Mouse (Mus musculus) 3134 (cell line): ENCODE data around the gene Inpp5e.
A peak's percentile ranks its signal among the peaks of the same experiment; 100 is the strongest.

Experiments
- DNase-seq: peaks from one replicate; pipeline ENCODE4 v3.0.0-alpha.2; 2011; ENCODE audit warnings: low spot score; ENCODE audit not compliant: insufficient read length; ENCODE audit errors: extremely low read depth

Gene Inpp5e

DNA sequence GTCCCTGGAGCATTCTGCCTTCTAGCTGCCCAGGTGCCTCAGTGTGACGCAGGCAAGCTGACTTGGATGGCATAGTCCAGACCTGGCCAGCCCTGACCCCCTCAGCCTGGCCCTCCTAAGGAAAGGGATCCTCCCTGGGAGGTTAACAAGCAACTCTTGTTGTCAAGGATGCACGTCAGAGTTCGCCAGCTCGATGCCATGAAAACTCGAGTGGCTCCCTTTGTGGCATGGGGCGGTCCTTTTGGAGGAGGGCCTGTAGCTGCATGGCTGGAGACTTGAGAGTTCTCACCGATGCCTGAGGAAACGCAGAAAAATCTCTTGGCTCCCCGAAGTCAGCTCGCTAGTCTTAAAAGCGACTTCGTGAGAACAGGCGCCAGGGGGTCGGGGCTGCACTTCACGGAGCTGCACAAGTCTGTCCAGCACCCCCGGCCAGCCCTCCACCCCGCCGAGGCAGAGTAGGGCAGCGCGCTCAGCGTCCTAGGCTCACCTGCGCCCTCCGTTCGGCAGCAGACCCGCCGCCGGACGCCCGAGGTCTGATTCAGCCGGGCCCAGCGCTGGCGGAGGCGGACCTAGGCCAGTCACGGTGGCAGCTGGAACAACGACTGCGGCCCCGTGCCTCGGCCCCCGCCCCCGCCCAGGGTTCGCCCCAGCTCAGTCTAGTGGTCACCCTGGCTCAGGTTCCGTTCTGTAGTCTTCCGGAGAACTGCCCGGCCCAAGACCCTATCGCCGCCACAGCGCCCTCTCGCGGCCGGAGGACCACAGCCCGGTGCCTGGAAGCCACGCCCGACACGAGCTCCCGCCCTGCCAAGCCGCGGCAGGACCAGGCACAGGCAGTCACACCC, at the start of gene Inpp5e:
Gene Inpp5e, minus strand, starts transcription at position 689 of the 842 bp plus-strand sequence.
- peak; percentile 95 for DNase-seq

DNA sequence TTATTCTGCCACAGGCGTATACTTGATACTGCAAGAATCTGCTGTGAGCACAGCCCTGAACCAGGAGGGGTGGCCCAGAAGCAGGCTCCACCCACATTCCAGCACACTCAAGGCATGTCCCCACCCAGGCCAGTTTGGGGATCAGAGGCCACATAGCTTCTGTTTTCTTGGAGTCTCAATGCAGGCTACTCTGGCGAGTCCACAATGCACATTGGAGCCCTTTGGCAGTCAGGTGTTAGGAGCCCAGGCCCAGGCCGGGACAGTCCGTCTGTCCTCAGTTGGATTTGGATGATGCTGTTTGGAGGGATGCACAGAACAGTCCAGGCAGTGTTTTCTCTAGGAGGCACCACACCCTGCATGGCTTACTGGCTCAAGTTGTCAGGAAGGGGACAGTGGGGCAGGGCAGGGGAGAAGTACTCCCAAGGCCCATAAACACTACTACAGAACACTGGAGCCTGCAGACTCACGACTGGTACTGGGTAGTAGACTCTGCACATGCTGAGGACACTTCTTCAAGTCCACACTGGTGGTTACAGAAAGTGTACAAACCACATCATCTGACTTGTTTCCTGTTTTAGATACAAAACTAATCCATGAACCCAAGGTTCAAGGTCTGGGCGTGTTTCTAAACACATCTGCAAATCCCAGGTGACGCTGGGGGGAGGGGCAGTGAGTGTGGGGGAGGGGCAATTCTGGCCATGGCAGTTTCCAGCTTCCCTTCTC, 49.6 kb upstream of the Inpp5e start:
- peak; percentile 61 for DNase-seq

DNA sequence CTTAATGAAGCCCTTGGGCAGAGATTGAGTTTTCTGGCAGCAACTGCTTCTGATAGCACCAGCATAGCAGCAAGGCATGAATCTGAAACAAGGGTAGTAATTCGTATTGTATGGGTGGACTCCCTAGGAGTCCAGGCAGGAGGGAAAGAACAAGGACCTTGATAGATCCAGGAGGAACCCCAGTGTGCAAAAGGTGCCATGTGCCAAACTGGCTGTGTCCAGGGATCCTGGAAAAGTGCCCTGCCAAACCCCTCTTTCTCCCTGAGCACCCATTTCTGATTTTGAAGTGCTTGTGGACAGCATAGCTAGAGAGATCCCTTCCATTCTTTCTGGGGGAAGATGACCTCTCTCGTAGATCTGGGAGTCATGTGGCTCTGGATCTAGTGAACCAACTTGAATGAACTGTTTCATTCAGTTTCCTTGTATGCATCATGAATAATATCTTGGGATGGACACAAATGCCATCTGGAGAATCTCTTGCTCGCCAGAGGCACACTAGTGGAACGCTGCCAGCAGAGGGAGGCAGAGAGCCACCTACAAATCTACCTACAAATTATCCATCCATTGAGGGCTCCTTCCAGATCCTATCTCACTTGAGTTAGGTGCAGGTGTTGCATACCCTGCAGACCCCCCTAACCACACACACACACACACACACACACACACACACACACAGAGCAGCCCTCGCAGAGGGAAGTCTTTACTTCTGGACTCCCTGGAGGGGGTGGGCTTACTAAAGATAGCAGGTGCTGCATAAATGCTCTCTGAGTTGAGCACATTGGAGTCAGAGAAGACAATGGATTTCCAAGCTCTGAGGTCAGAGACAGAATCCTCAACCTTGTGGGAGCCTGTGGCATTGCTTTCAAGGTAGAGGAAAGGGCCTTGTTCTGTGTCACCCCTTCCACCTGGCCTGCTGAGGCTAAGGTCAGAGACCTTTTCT, 40.4 kb upstream of the Inpp5e start:
- no peak for DNase-seq

DNA sequence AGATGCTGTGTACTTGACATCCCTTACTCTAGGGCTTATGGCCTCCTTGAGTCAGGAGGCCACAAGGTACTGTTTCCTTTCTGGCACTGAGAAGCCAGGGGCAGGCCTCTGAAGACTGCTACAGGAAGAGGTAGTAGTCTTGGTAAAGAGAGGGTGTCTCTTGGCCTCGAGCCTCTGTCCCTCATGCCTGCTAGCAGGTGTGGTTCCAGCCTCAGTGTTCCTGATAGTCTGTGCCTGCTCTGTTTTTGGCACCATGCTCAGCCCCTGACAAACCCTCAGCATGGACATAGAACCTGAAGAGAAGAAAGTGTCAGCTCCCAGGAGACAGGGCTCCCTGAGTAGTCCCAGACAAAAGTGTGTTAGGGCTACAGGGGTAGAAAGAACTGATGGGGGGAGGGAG, 38.4 kb upstream of the Inpp5e start:
- no peak for DNase-seq

DNA sequence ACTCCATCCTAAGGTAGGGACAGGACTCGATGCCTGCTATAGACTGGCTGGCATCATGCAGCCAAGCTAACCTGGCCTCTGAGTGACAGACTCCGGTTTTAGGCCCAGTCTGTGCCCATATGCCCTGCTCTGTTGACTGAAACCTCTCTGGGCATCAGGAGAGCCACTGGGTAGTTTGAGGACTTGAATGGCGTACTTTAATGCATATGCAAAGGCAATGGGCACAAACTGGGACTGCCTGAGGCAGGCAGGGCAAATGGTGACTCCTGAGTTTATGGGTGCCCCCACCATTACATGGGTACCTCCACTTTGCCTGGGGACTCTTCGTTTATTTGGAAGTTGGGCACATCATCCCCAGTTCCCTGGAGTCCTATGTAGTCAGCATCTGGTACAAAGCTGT, 37.7 kb upstream of the Inpp5e start:
- DNase-seq = no peak

DNA sequence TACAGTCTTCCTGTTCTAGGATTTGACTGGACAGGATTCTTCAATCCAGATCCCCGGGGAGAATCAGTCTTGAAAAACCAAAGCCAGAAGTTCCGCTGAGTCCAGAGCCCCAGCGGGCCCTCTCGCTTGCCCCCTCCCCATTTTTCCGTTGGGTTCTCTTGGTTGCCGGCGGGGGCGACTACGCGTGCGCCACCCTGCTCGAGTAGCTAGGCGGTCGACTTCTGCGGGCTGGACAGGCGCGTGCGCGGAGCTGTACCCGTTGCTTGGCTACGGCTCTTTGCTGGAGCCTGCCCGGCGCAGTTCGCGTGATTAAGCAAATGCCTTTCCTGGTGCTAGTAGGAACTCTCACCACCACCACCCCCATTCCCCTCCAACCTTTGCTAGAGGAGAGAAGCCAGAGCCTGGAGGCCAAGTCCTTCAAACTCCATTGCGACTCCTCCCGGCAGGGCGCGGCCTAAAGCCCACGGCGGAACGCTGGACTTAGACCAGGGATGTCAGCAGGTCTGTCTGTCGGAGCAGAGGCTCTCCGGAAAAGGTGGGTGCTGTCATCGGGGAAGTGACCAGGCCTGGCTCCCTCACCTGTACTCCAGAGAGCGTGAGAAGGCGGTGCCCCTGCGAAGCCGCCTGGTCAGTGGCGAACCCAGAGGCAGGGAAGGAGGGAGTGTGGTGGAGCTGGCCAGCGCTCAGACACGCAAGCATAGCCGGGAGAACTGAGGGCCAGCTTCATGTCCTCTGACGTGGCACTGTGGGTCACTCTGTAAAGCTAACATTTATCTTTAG, 36.9 kb upstream of the Inpp5e start:
- no peak for DNase-seq

DNA sequence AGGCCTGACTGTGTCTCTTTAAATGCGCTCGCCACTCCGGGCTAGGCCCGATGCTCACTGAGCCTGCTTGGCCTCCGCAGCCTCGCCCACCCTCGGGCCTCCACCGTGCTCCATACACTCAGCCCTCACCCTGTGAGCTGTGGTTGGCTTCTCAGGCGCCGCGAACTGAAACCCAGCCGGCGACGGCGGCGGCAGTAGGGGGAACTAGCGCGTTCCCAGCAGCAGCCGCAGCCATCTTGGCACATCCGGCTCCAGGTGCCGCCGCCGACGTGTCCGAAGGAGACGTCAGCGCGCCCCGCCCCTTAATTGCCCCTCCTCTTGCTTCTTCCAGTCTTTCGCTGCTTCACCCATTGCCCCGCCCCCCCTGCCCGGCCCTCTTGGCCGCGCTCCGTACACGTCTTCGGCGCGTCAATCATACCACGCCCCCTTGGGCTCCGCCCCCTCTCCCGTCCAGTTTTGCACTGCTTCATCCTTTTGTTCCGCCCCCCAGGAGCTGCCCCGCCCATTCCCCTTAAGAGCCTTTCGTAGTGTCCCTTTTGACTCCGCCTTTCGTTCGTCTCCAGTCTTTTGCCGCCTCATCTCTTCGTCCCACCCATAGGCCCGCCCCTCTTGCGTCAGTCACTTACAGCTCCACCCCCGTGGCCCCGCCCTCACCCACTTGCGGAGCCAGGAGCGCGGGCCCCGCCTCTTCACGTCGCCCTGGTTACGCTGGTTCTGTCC, 36.1 kb upstream of the Inpp5e start, which contains the start of gene Sec16a:
Gene Sec16a, minus strand, starts transcription at position 271 of the 720 bp plus-strand sequence.
- DNase-seq = peak; percentile 100

DNA sequence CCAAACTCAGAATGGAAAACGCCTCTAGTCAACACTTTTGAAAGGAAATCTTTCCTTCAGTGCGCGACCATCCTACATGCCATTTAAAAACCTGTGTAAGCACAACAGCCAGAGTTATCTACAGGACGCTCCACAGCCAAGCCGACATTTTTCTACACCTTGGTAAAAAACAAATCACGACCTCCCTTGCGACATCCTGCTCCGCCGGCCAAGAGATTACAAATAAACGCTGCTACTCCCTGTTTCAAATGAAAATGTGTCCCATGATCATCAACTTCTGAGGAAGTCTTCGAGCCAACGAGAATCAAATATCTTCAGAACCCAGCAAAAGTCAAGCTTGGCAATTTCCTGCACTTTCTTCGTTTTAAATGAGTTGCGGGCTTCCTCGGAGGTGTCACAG, 35.4 kb upstream of the Inpp5e start:
- no peak for DNase-seq

DNA sequence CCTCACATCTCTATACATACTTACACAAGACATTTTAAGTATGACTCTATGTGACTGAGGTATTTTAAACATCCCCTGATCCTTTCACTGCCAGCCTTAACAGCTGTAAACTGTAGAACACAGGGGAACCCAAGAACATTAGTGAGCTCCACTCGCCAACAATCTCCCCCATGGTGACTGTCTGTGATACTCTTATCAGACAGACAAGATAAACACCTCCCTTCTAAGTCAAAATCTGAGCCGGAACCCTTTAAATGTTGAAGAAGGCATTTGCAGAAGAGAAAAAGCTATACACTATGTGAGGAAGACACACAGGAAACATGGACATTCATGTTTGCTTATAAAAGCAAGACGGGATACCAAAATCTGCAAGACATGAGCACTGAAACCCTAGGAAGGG, 34.9 kb upstream of the Inpp5e start:
- no peak for DNase-seq

DNA sequence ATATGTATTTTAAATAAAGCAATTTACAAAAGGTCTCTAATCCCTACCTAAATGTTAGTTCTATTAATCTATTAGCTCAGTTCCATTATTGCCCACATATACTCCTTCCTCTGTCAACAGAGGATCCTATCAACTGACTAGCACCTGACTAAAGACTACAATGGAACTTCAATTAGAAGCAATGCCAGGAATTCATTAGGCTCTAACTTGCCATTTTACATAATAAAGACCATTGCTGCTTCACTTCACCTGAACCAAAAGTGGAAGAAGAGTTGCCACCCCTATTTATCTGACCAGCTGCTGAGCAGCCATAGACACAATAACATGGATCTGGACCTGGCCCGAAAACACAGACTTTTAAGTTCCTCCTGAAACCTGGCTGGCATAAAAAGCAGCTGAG, 33.8 kb upstream of the Inpp5e start:
- DNase-seq = no peak

DNA sequence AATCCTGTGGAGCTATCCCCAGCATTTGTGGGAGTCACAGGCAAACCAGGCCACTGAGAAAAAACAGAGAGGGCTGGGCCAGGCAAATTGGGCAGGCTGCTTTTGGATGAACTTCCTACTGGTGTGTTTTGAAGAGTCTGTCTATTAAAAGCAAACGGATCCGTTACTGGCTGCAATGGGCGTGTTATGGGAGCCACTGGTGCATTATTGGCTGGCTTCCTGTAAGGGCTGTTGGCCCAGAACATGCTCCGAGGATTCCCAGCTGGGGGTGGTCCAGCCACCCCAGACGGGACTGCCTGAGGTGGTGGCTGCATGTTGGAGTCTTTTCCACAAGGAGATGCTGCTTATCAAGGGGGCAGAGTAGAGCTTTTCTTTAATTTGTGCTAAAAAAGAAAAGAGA, 32.7 kb upstream of the Inpp5e start:
- DNase-seq = no peak

DNA sequence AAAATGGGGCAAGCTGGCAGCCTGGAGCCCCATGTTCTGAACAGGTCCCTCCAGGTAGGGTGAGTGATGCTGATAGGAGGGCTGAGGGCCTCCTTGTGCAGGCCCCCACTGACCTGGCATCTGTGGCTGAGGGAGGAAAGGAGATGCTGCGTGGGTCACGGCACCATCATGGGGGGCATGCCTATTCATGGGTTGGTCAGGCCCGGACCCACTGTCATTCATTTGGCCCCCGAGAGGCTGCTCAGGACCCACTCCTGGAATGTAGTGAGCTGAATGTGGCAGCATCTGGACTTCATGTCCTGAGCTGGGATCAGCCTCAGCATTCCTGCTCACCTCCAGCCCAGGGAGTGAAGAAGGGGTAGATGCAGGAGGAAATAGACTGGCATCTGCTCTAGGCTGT, 32.3 kb upstream of the Inpp5e start:
- DNase-seq = no peak

DNA sequence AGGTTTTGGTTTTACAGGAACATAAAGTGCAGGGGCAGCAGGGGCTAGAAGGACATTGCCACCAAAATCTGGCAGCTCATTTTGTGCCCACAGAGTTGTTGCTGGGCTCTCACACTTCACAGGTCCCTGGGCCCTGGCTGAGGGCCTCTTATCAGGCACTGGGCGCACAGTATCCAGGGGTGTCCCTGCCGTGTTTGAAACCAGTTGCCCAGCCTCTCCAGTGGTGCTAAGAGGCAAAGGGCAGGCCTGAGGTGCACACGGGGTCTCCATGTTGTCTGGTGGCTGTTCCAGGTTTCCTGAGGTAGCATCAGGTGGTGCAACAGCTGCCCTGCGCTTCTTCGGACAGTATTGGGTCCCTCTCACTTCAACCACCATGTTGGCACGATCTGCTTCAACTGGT, 30.7 kb upstream of the Inpp5e start:
- DNase-seq = no peak

DNA sequence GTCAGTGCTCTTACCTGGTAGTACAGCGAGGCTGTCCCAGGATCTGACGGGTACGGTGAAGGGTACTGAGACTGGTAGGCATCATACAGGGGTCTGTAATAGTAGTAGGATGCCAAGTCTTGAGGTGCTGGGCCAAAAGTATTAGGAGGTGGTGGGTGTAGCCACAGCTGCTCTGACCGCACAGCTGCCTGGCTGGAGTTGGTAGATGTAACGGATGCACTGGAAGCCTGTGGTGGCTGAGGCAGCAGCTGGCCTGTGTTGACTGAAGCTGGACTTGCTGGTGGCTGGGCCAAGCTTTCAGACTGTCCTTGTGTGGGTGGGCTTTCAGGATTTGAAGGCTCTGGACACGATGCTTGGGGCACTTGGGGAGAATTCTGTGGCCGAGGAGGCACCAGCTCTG, 29.4 kb upstream of the Inpp5e start:
- no peak for DNase-seq

DNA sequence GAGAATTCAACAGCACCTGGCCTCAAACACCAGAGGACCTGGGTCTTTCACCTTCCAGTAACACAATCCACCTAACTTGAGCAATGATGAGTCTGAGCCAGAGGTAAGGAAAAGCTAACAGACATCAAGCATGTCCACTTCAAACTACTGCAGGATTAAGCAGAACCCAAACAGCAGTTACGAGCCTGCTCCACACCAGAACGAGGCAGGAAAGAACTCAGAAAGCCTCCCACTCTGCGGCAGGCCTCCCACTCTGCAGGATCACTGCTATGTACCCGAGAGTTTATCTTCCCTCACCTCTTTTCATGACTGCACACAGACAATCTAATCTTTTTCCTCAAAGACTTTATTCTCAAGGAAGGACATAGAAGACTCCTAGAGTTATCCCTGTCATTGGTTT, 28.2 kb upstream of the Inpp5e start:
- DNase-seq = no peak

DNA sequence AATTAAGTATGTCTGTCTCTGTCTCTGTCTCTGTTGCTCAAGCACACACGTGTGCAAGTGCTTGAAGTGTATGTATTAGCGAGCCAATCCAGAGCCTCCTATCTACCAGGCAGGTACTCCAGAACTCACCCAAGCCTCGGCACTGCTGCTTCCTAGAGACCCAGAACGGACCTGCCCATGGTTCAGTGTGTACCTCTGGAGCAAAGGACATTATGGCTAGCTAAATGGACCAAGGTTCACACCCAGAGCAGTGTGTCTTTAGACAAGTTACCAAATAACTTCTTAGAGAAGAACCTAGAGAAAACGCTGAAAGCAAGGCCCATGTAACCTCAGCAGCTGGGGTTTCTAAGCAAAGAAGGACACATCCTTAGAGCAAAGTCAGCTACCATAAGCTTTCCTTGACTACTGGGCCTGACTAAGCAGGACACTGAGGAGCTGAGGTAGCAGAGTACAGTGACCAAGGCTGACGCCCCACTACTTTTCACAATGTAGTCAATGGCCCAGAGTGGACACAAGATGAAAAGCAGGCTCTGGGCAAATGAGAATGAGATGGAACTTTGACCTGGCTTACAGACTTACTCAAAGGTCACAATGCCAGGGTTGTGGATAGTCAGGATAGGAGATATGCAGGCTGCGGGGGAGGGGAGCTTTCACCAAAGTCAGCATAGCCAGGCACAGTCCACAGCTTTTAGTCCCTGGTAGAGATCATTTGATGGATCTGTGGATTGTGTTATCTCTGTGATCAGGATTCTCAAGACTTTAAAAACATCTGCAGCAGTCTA, 26.0 kb upstream of the Inpp5e start:
- DNase-seq = no peak

DNA sequence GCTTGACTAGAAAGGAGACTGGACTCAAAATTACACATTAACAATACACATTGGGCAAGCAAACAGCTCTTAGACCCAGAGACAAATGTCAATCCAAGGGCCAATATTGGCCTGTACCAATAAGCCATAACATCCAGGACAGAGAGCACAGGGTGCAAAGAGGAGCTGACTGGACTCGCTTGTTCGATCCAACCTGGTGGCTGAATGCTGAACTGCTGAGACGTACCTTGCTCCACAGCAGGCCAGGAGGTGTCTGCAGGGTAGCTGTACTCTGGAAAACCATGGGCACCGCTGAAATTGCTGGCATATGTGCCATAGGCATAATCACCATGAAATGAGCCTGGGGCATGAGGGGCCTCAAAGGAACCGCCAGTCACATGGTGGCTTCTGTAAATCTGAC, 20.8 kb upstream of the Inpp5e start:
- no peak for DNase-seq

DNA sequence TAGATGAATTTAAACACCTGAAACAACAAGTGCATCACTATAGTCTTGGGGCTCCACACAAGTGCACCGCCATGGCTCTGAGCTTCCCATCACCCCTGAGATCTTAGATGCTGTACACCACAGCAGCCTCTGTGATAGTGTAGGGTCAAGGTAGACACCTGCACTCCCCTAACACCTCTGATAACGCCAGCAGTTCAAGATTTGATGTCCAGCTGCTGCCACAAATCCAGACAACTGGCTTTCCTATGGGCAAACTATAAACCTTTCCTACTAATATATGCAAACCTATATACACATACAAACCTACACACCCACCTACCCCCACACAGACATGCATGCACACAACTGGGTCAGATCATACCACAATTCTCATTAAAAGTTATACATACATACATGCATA, 15.5 kb upstream of the Inpp5e start:
- no peak for DNase-seq

DNA sequence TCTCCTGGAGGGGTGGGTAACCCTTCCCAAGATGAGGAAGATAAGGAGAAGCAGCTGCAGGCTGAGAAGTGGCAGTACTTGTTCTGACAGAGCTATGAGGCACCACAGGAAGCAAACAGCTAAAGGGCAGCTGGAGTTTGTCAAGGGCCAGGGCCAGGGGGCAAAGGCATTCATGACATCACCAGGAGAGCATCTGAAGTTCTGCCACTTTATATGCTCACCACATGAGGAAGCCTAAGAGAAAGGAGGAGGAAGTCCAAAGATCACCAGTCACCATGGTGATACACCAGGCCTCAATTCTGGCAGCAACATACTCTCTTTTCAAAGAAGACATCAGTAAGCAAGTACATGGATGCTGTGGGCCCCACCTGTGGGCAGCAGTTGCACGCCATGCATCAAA, 14.1 kb upstream of the Inpp5e start:
- no peak for DNase-seq
